Mouse (Mus musculus) limb, embryonic 11.5 days (tissue): ENCODE data around the gene Actr6. TPM values are rescaled to one million over a fixed set of nuclear protein-coding genes. Genes with fewer than 3 reads are reported as not detected.

Experiments
- ATAC-seq: fragments of 200-750 bp; cut with Nextera tagmentation; 2 replicates; pipeline ENCODE4 v1.8.0; 2017; ENCODE audit warnings: low read depth; ENCODE audit not compliant: insufficient number of reproducible peaks, low FRiP score, low TSS enrichment
- DNase-seq: peaks from one replicate; pipeline ENCODE4 v3.0.0-alpha.2; 2015; ENCODE audit warnings: low spot score
- H3K27ac ChIP-seq: fragments of 300-500 bp; sonication (generic); replicated peaks from 2 replicates; pipeline ENCODE4 v1.5.1; 2014; ENCODE audit warnings: low read depth, mild to moderate bottlenecking, low read length
- H3K27me3 ChIP-seq: fragments of 300-500 bp; sonication (generic); 2 replicates; pipeline ENCODE4 v1.6.1; 2014; ENCODE audit warnings: mild to moderate bottlenecking, low read length, mixed read lengths; ENCODE audit not compliant: control insufficient read depth, insufficient read depth
- H3K36me3 ChIP-seq: fragments of 300-500 bp; sonication (generic); 2 replicates; pipeline ENCODE4 v1.6.1; 2014; ENCODE audit warnings: mild to moderate bottlenecking, low read length, moderate library complexity, mixed read lengths; ENCODE audit not compliant: control insufficient read depth, insufficient read depth
- H3K4me1 ChIP-seq: fragments of 300-500 bp; sonication (generic); 2 replicates; pipeline ENCODE4 v1.6.1; 2014; ENCODE audit warnings: low read length, mixed read lengths; ENCODE audit not compliant: control insufficient read depth, insufficient read depth
- H3K4me2 ChIP-seq: fragments of 300-500 bp; sonication (generic); 2 replicates; pipeline ENCODE4 v1.6.1; 2014; ENCODE audit warnings: low read depth, mild to moderate bottlenecking, moderate library complexity; ENCODE audit not compliant: severe bottlenecking
- H3K4me3 ChIP-seq: fragments of 300-500 bp; sonication (generic); 2 replicates; pipeline ENCODE4 v1.5.1; 2014; ENCODE audit warnings: low read depth, low read length
- H3K9ac ChIP-seq: fragments of 300-500 bp; sonication (generic); 2 replicates; pipeline ENCODE4 v1.6.1; 2014; ENCODE audit warnings: mild to moderate bottlenecking, low read length
- H3K9me3 ChIP-seq: fragments of 300-500 bp; sonication (generic); 2 replicates; pipeline ENCODE4 v1.6.1; 2016; ENCODE audit warnings: low read length; ENCODE audit not compliant: control insufficient read depth
- WGBS: fragments of 180-500 bp; shearing (Covaris S2); extraction: QIAGEN DNeasy Blood & Tissue Kit; methylation state at CpG from one replicate; pipeline ENCODE4 v1.1.7; 2014; 5-methylcytosine and 5-hydroxymethylcytosine counted together
- polyA plus RNA-seq: library from polyadenylated mRNA; unstranded; fragments of >200 nt; fragmentation: Nextera tagmentation; extraction: Ambion mirVana; gene quantifications from 2 replicates; pipeline ENCODE4 v1.2.1, GENCODE M21; 2014

Actr6 gene
- polyA plus RNA-seq, 1 experiment from 2014 or later: 38.4 TPM

- H3K27me3 ChIP-seq: no peaks in the 10 kb centered on the region
- no peak for ATAC-seq
- WGBS: 32% methylated on average over 3 of the region's 3 CpGs
- H3K9ac ChIP-seq: no peak overlapping the region
- H3K4me1 ChIP-seq: no peaks in the 10 kb centered on the region
- peak overlapping the region; percentile 27; the same call in 1 of the 2 replicates for H3K4me2 ChIP-seq
- no peak overlapping the region for H3K27ac ChIP-seq
- no peak for DNase-seq
- no peaks in the 10 kb centered on the region for H3K36me3 ChIP-seq
- peak overlapping the region; percentile 86 for H3K4me3 ChIP-seq
- H3K9me3 ChIP-seq: no peaks in the 10 kb centered on the region
Observed at GRCm38 (mm10) chr10:89744341-89744740, 12.2 kb upstream of the Actr6 start.

- Histone ChIP-seq H3K9me3 (no peaks in the 10 kb centered on the region), H3K4me1 (no peaks in the 10 kb centered on the region), H3K27ac (no peak overlapping the region), H3K9ac (no peak overlapping the region), H3K4me2 (no peak overlapping the region), H3K27me3 (no peaks in the 10 kb centered on the region), H3K36me3 (no peaks in the 10 kb centered on the region), H3K4me3 (no peak overlapping the region)
- ATAC-seq (no peak), DNase-seq (no peak)
- WGBS: 92% methylated on average over 4 of the region's 4 CpGs
Observed at GRCm38 (mm10) chr10:89743266-89743665, 11.2 kb upstream of the Actr6 start.

DNA sequence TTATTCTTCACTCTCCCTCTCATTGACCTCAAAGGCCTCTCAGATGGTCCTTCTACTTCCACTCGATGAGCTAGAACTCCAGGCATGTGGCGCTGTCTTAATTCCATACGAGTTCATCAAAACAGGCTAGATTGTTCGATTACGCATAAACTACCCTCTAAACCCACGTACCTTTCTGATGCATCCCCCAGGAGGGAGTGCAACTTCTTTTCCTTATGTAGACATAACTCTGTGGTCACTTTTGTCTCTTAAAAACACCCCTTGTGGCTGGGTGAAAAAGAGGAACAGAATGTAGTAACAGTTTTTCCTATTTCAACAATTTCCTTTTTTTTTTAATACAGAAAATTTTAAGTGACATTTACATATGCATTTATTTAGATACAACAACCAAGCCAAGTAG, 8.9 kb upstream of the Actr6 start:
- no peak overlapping the region for H3K4me2 ChIP-seq
- H3K4me1 ChIP-seq: no peaks in the 10 kb centered on the region
- H3K4me3 ChIP-seq: no peak overlapping the region
- no peaks in the 10 kb centered on the region for H3K9me3 ChIP-seq
- no peak overlapping the region for H3K27ac ChIP-seq
- ATAC-seq: no peak
- no peak for DNase-seq
- no peaks in the 10 kb centered on the region for H3K27me3 ChIP-seq
- H3K9ac ChIP-seq: no peak overlapping the region
- WGBS: 83% methylated on average over 6 of the region's 6 CpGs
- H3K36me3 ChIP-seq: no peaks in the 10 kb centered on the region

- no peak for DNase-seq
- H3K4me1 ChIP-seq: no peaks in the 10 kb centered on the region
Observed at GRCm38 (mm10) chr10:89739703-89740102, 7.6 kb upstream of the Actr6 start.

GRCm38 (mm10) chr10:89738395-89738794, 6.3 kb upstream of the Actr6 start:
- no peaks in the 10 kb centered on the region for H3K27me3 ChIP-seq
- WGBS: 86% methylated on average over 9 of the region's 9 CpGs
- DNase-seq (no peak), ATAC-seq (no peak)
- no peaks in the 10 kb centered on the region for H3K4me1 ChIP-seq
- no peak overlapping the region for H3K9ac ChIP-seq
- no peak overlapping the region for H3K4me2 ChIP-seq
- no peaks in the 10 kb centered on the region for H3K36me3 ChIP-seq
- H3K4me3 ChIP-seq: no peak overlapping the region
- H3K27ac ChIP-seq: no peak overlapping the region
- no peaks in the 10 kb centered on the region for H3K9me3 ChIP-seq

More at GRCm38 (mm10) chr10:89739703-89740102, 7.6 kb upstream of the Actr6 start:
- ATAC-seq: no peak
- H3K9me3 ChIP-seq: no peaks in the 10 kb centered on the region
- 69% methylated on average over 7 of the region's 7 CpGs for WGBS
- H3K36me3 ChIP-seq: no peaks in the 10 kb centered on the region
- H3K4me3 ChIP-seq: no peak overlapping the region
- no peaks in the 10 kb centered on the region for H3K27me3 ChIP-seq
- H3K9ac ChIP-seq: no peak overlapping the region
- H3K4me2 ChIP-seq: no peak overlapping the region
- H3K27ac ChIP-seq: no peak overlapping the region

- H3K9me3 ChIP-seq: no peaks in the 10 kb centered on the region
- H3K36me3 ChIP-seq: no peaks in the 10 kb centered on the region
- H3K4me1 ChIP-seq: no peaks in the 10 kb centered on the region
- no peak overlapping the region for H3K4me2 ChIP-seq
- H3K9ac ChIP-seq: no peak overlapping the region
- no peaks in the 10 kb centered on the region for H3K27me3 ChIP-seq
- ATAC-seq (no peak), DNase-seq (no peak)
- H3K4me3 ChIP-seq: no peak overlapping the region
- H3K27ac ChIP-seq: no peak overlapping the region
- 90% methylated on average over 3 of the region's 3 CpGs for WGBS
Observed at GRCm38 (mm10) chr10:89737887-89738286, 5.8 kb upstream of the Actr6 start.

- H3K4me3 ChIP-seq: no peak overlapping the region
- no peak overlapping the region for H3K27ac ChIP-seq
- no peaks in the 10 kb centered on the region for H3K27me3 ChIP-seq
- no peak overlapping the region for H3K4me2 ChIP-seq
- WGBS: 45% methylated on average over 5 of the region's 5 CpGs
- no peaks in the 10 kb centered on the region for H3K9me3 ChIP-seq
- H3K36me3 ChIP-seq: no peaks in the 10 kb centered on the region
- no peak for DNase-seq
- no peaks in the 10 kb centered on the region for H3K4me1 ChIP-seq
- H3K9ac ChIP-seq: no peak overlapping the region
- no peak for ATAC-seq
Observed at GRCm38 (mm10) chr10:89737092-89737491, 5.0 kb upstream of the Actr6 start.

GRCm38 (mm10) chr10:89731341-89731740, 754 bp downstream of the Actr6 start:
- peak overlapping the region; percentile 64 for H3K9ac ChIP-seq
- H3K36me3 ChIP-seq: no peaks in the 10 kb centered on the region
- H3K4me1 ChIP-seq: no peaks in the 10 kb centered on the region
- no peak for DNase-seq
- 15% methylated on average over 5 of the region's 5 CpGs for WGBS
- peak overlapping the region; percentile 67 for H3K4me2 ChIP-seq
- no peak for ATAC-seq
- H3K27ac ChIP-seq: no peak overlapping the region
- no peaks in the 10 kb centered on the region for H3K27me3 ChIP-seq
- no peaks in the 10 kb centered on the region for H3K9me3 ChIP-seq
- H3K4me3 ChIP-seq: peak overlapping the region; percentile 67

GRCm38 (mm10) chr10:89730386-89730785, 1.7 kb downstream of the Actr6 start:
- H3K4me3 ChIP-seq: no peak overlapping the region
- 89% methylated on average over 6 of the region's 6 CpGs for WGBS
- no peak for ATAC-seq

More at GRCm38 (mm10) chr10:89730386-89730785, 1.7 kb downstream of the Actr6 start:
- no peaks in the 10 kb centered on the region for H3K36me3 ChIP-seq
- no peak overlapping the region for H3K9ac ChIP-seq
- H3K4me2 ChIP-seq: no peak overlapping the region; the same call in 1 of the 2 replicates
- no peak overlapping the region for H3K27ac ChIP-seq
- no peaks in the 10 kb centered on the region for H3K27me3 ChIP-seq
- H3K4me1 ChIP-seq: no peaks in the 10 kb centered on the region
- H3K9me3 ChIP-seq: no peaks in the 10 kb centered on the region
- DNase-seq: no peak
